Mouse (Mus musculus) CH12.LX (cell line): Measurements from ENCODE around the gene Parp9.

ENCODE experiments used
- CHD1 ChIP-seq: IDR thresholded peaks from 2 replicates; pipeline ENCODE4 v1.6.1; 2012; ENCODE audit warnings: low read depth, low read length, improper control_type of control experiment, inconsistent platforms
- CTCF ChIP-seq, 2 experiments: IDR thresholded peaks in 1 of 2; conservative IDR thresholded peaks in 1 of 2; 2 replicates each; pipeline ENCODE4 v1.5.1; 2011 to 2012; ENCODE audit warnings: low read depth in 2 of 2, low read length in 2 of 2, improper control_type of control experiment in 1 of 2, inconsistent platforms in 1 of 2, mild to moderate bottlenecking in 1 of 2, moderate library complexity in 1 of 2
- EP300 ChIP-seq: IDR thresholded peaks from 2 replicates; pipeline ENCODE4 v1.6.1; 2011; ENCODE audit warnings: low read length, improper control_type of control experiment
- ETS1 ChIP-seq: conservative IDR thresholded peaks from 2 replicates; pipeline ENCODE4 v1.6.1; 2012; ENCODE audit warnings: low read depth, mild to moderate bottlenecking, inconsistent platforms, low read length, improper control_type of control experiment, moderate library complexity
- GABPA ChIP-seq: IDR thresholded peaks from 2 replicates; pipeline ENCODE4 v1.6.1; 2012; ENCODE audit warnings: low read depth, low read length, improper control_type of control experiment, inconsistent platforms; ENCODE audit not compliant: insufficient replicate concordance
- MXI1 ChIP-seq: IDR thresholded peaks from 2 replicates; pipeline ENCODE4 v1.6.1; 2011; ENCODE audit warnings: mild to moderate bottlenecking, low read depth, low read length, improper control_type of control experiment
- PAX5 ChIP-seq: IDR thresholded peaks from 2 replicates; pipeline ENCODE4 v1.6.1; 2012; ENCODE audit warnings: low read length, inconsistent platforms, mixed read lengths
- POLR2A ChIP-seq: IDR thresholded peaks from 2 replicates; pipeline ENCODE4 v1.6.1; 2011; ENCODE audit warnings: low read depth, mild to moderate bottlenecking, improper control_type of control experiment, low read length
- POLR2AphosphoS2 ChIP-seq: IDR thresholded peaks from 2 replicates; pipeline ENCODE4 v1.6.1; 2011; ENCODE audit warnings: low read depth, low read length, improper control_type of control experiment
- RCOR1 ChIP-seq: conservative IDR thresholded peaks from 2 replicates; pipeline ENCODE4 v1.6.1; 2012; ENCODE audit warnings: low read depth, mild to moderate bottlenecking, inconsistent platforms, low read length, improper control_type of control experiment
- SIN3A ChIP-seq: IDR thresholded peaks from 2 replicates; pipeline ENCODE4 v1.6.1; 2012; ENCODE audit warnings: low read length, improper control_type of control experiment, inconsistent platforms
- TBP ChIP-seq: conservative IDR thresholded peaks from 2 replicates; pipeline ENCODE4 v1.6.1; 2011; ENCODE audit warnings: low read depth, low read length, improper control_type of control experiment
- ZC3H11A ChIP-seq: IDR thresholded peaks from 2 replicates; pipeline ENCODE4 v1.6.1; 2012; ENCODE audit warnings: low read depth, mild to moderate bottlenecking, inconsistent platforms, low read length, improper control_type of control experiment

- TF ChIP-seq TBP (no peak), POLR2A (no peak), EP300 (no peak), CTCF (conservative IDR thresholded peaks at IDR 0.05 in 1 of 2, IDR thresholded peaks at IDR 0.05 in 1 of 2; ENCODE audit: low read depth in 2 of 2, low read length in 2 of 2) (no peak), CHD1 (no peak), SIN3A (no peak), MXI1 (no peak), RCOR1 (no peak), ZC3H11A (no peak), GABPA (no peak), PAX5 (no peak), ETS1 (no peak), POLR2AphosphoS2 (no peak)
These were observed 14.6 kb upstream of the Parp9 start for GRCm38 (mm10) chr16:35923546-35924198.
